Mouse (Mus musculus): ENCODE data around the gene Znrf4. TPM values are rescaled to one million over a fixed set of nuclear protein-coding genes. Genes with fewer than 3 reads are reported as not detected.

The Znrf4 gene
- polyA plus RNA-seq, 1 experiment from 2014 or later, result not detected

- Histone ChIP-seq H3K4me3 (ENCODE audit: low read depth, low read length) (no peak overlapping the region), H3K9ac (ENCODE audit: low read depth, low read length) (no peak overlapping the region), H3K36me3 (ENCODE audit: control insufficient read depth, insufficient read depth, low read length) (no peaks in the 10 kb centered on the region), H3K4me1 (replicated peaks; ENCODE audit: control insufficient read depth, insufficient read depth, low read length) (no peaks in the 10 kb centered on the region), H3K4me2 (no peak overlapping the region), H3K27me3 (replicated peaks; ENCODE audit: control insufficient read depth, insufficient read depth, low read length) (no peaks in the 10 kb centered on the region; the same call in 1 of the 2 replicates), H3K9me3 (ENCODE audit: control insufficient read depth, low read length) (peaks cover 14% of the 10 kb centered on the region), H3K27ac (ENCODE audit: low read depth, low read length) (no peak overlapping the region)
- DNase-seq (ENCODE audit: low spot score) (no peak), ATAC-seq (replicated peaks; ENCODE audit: low FRiP score) (no peak)
- WGBS, result 21% methylated on average over 12 of the region's 12 CpGs
These were observed 24.2 kb downstream of the Znrf4 start for GRCm38 (mm10) chr17:56488028-56488427.

GRCm38 (mm10) chr17:56487441-56487888, 24.8 kb downstream of the Znrf4 start:
- H3K4me2 ChIP-seq, result no peak overlapping the region
- H3K4me1 ChIP-seq (replicated peaks; ENCODE audit: control insufficient read depth, insufficient read depth, low read length), result no peaks in the 10 kb centered on the region

GRCm38 (mm10) chr17:56485926-56486325, 26.3 kb downstream of the Znrf4 start:
- H3K9me3 ChIP-seq (ENCODE audit: control insufficient read depth, low read length), result peaks cover 2% of the 10 kb centered on the region; the same call in 1 of the 2 replicates
- no peaks in the 10 kb centered on the region for H3K4me1 ChIP-seq (replicated peaks; ENCODE audit: control insufficient read depth, insufficient read depth, low read length)
- ATAC-seq (replicated peaks; ENCODE audit: low FRiP score) (no peak), DNase-seq (ENCODE audit: low spot score) (no peak)
- H3K4me2 ChIP-seq, result no peak overlapping the region
- no peak overlapping the region for H3K4me3 ChIP-seq (ENCODE audit: low read depth, low read length)
- H3K27me3 ChIP-seq (replicated peaks; ENCODE audit: control insufficient read depth, insufficient read depth, low read length), result no peaks in the 10 kb centered on the region; the same call in 1 of the 2 replicates
- no peak overlapping the region for H3K9ac ChIP-seq (ENCODE audit: low read depth, low read length)
- H3K27ac ChIP-seq (ENCODE audit: low read depth, low read length), result no peak overlapping the region
- no peaks in the 10 kb centered on the region for H3K36me3 ChIP-seq (ENCODE audit: control insufficient read depth, insufficient read depth, low read length)
- 91% methylated on average over 9 of the region's 9 CpGs for WGBS

More at GRCm38 (mm10) chr17:56487441-56487888, 24.8 kb downstream of the Znrf4 start:
- H3K27me3 ChIP-seq (replicated peaks; ENCODE audit: control insufficient read depth, insufficient read depth, low read length), result no peaks in the 10 kb centered on the region; the same call in 1 of the 2 replicates
- H3K36me3 ChIP-seq (ENCODE audit: control insufficient read depth, insufficient read depth, low read length), result no peaks in the 10 kb centered on the region
- WGBS, result 21% methylated on average over 10 of the region's 16 CpGs
- DNase-seq (ENCODE audit: low spot score) (no peak), ATAC-seq (replicated peaks; ENCODE audit: low FRiP score) (no peak; the same call in 1 of the 2 replicates)
- no peak overlapping the region for H3K27ac ChIP-seq (ENCODE audit: low read depth, low read length)
- peaks cover 9% of the 10 kb centered on the region; the same call in 1 of the 2 replicates for H3K9me3 ChIP-seq (ENCODE audit: control insufficient read depth, low read length)
- no peak overlapping the region for H3K9ac ChIP-seq (ENCODE audit: low read depth, low read length)
- no peak overlapping the region for H3K4me3 ChIP-seq (ENCODE audit: low read depth, low read length)

GRCm38 (mm10) chr17:56485118-56485517, 27.1 kb downstream of the Znrf4 start:
- H3K27ac ChIP-seq (ENCODE audit: low read depth, low read length), result no peak overlapping the region
- no peaks in the 10 kb centered on the region for H3K9me3 ChIP-seq (ENCODE audit: control insufficient read depth, low read length)
- H3K9ac ChIP-seq (ENCODE audit: low read depth, low read length), result no peak overlapping the region
- no peak overlapping the region for H3K4me3 ChIP-seq (ENCODE audit: low read depth, low read length)
- DNase-seq (ENCODE audit: low spot score) (no peak), ATAC-seq (replicated peaks; ENCODE audit: low FRiP score) (no peak)
- H3K27me3 ChIP-seq (replicated peaks; ENCODE audit: control insufficient read depth, insufficient read depth, low read length), result no peaks in the 10 kb centered on the region; the same call in 1 of the 2 replicates
- no peak overlapping the region for H3K4me2 ChIP-seq
- no peaks in the 10 kb centered on the region for H3K4me1 ChIP-seq (replicated peaks; ENCODE audit: control insufficient read depth, insufficient read depth, low read length)
- no peaks in the 10 kb centered on the region for H3K36me3 ChIP-seq (ENCODE audit: control insufficient read depth, insufficient read depth, low read length)
- WGBS, result 66% methylated on average over 9 of the region's 9 CpGs

GRCm38 (mm10) chr17:56482671-56483070, 29.6 kb downstream of the Znrf4 start:
- Histone ChIP-seq H3K27me3 (replicated peaks; ENCODE audit: control insufficient read depth, insufficient read depth, low read length) (peaks cover 8% of the 10 kb centered on the region), H3K4me3 (ENCODE audit: low read depth, low read length) (no peak overlapping the region), H3K4me2 (no peak overlapping the region), H3K9me3 (ENCODE audit: control insufficient read depth, low read length) (no peaks in the 10 kb centered on the region), H3K9ac (ENCODE audit: low read depth, low read length) (no peak overlapping the region), H3K27ac (ENCODE audit: low read depth, low read length) (no peak overlapping the region), H3K36me3 (ENCODE audit: control insufficient read depth, insufficient read depth, low read length) (no peaks in the 10 kb centered on the region), H3K4me1 (replicated peaks; ENCODE audit: control insufficient read depth, insufficient read depth, low read length) (no peaks in the 10 kb centered on the region)
- DNase-seq (ENCODE audit: low spot score) (no peak), ATAC-seq (replicated peaks; ENCODE audit: low FRiP score) (no peak)
- WGBS, result 73% methylated on average over 1 of the region's 1 CpGs

- Histone ChIP-seq H3K4me3 (ENCODE audit: low read depth, low read length) (no peak overlapping the region), H3K4me1 (replicated peaks; ENCODE audit: control insufficient read depth, insufficient read depth, low read length) (peaks cover 18% of the 10 kb centered on the region), H3K4me2 (no peak overlapping the region), H3K36me3 (ENCODE audit: control insufficient read depth, insufficient read depth, low read length) (no peaks in the 10 kb centered on the region), H3K27ac (ENCODE audit: low read depth, low read length) (no peak overlapping the region), H3K9me3 (ENCODE audit: control insufficient read depth, low read length) (no peaks in the 10 kb centered on the region), H3K9ac (ENCODE audit: low read depth, low read length) (no peak overlapping the region), H3K27me3 (replicated peaks; ENCODE audit: control insufficient read depth, insufficient read depth, low read length) (peaks cover 40% of the 10 kb centered on the region)
- ATAC-seq (replicated peaks; ENCODE audit: low FRiP score) (no peak), DNase-seq (ENCODE audit: low spot score) (no peak)
- 11% methylated on average over 6 of the region's 6 CpGs for WGBS
These were observed 32.9 kb downstream of the Znrf4 start for GRCm38 (mm10) chr17:56479358-56479757.

GRCm38 (mm10) chr17:56478191-56478611, 34.0 kb downstream of the Znrf4 start:
- WGBS, result 49% methylated on average over 11 of the region's 11 CpGs
- peaks cover 52% of the 10 kb centered on the region for H3K27me3 ChIP-seq (replicated peaks; ENCODE audit: control insufficient read depth, insufficient read depth, low read length)
- H3K4me3 ChIP-seq (ENCODE audit: low read depth, low read length), result no peak overlapping the region

GRCm38 (mm10) chr17:56477191-56477818, 34.9 kb downstream of the Znrf4 start:
- Histone ChIP-seq H3K36me3 (ENCODE audit: control insufficient read depth, insufficient read depth, low read length) (no peaks in the 10 kb centered on the region), H3K9me3 (ENCODE audit: control insufficient read depth, low read length) (no peaks in the 10 kb centered on the region), H3K4me3 (ENCODE audit: low read depth, low read length) (no peak overlapping the region), H3K27ac (ENCODE audit: low read depth, low read length) (no peak overlapping the region), H3K9ac (ENCODE audit: low read depth, low read length) (no peak overlapping the region), H3K4me1 (replicated peaks; ENCODE audit: control insufficient read depth, insufficient read depth, low read length) (peaks cover 38% of the 10 kb centered on the region), H3K4me2 (no peak overlapping the region), H3K27me3 (replicated peaks; ENCODE audit: control insufficient read depth, insufficient read depth, low read length) (peaks cover 61% of the 10 kb centered on the region)
- 83% methylated on average over 19 of the region's 19 CpGs for WGBS
- ATAC-seq (replicated peaks; ENCODE audit: low FRiP score) (no peak), DNase-seq (ENCODE audit: low spot score) (no peak)

More at GRCm38 (mm10) chr17:56478191-56478611, 34.0 kb downstream of the Znrf4 start:
- Histone ChIP-seq H3K4me2 (no peak overlapping the region), H3K36me3 (ENCODE audit: control insufficient read depth, insufficient read depth, low read length) (no peaks in the 10 kb centered on the region), H3K4me1 (replicated peaks; ENCODE audit: control insufficient read depth, insufficient read depth, low read length) (peaks cover 29% of the 10 kb centered on the region), H3K9ac (ENCODE audit: low read depth, low read length) (no peak overlapping the region), H3K9me3 (ENCODE audit: control insufficient read depth, low read length) (no peaks in the 10 kb centered on the region), H3K27ac (ENCODE audit: low read depth, low read length) (no peak overlapping the region)
- no peak for DNase-seq (ENCODE audit: low spot score)
- ATAC-seq (replicated peaks; ENCODE audit: low FRiP score), result no peak

- Histone ChIP-seq H3K27me3 (replicated peaks; ENCODE audit: control insufficient read depth, insufficient read depth, low read length) (peaks cover 70% of the 10 kb centered on the region), H3K27ac (ENCODE audit: low read depth, low read length) (0 out of 2 replicates have a peak within 1 kb of the TSS, but pooled peaks have one; percentile 5), H3K9ac (ENCODE audit: low read depth, low read length) (peak within 1 kb of the TSS; percentile 67), H3K4me3 (ENCODE audit: low read depth, low read length) (peak within 1 kb of the TSS; percentile 60), H3K36me3 (ENCODE audit: control insufficient read depth, insufficient read depth, low read length) (no peaks in the 10 kb centered on the region), H3K4me2 (peak within 1 kb of the TSS; percentile 87), H3K9me3 (ENCODE audit: control insufficient read depth, low read length) (no peaks in the 10 kb centered on the region), H3K4me1 (replicated peaks; ENCODE audit: control insufficient read depth, insufficient read depth, low read length) (peaks cover 45% of the 10 kb centered on the region)
- ATAC-seq (replicated peaks; ENCODE audit: low FRiP score) (peak; percentile 75), DNase-seq (ENCODE audit: low spot score) (peak; percentile 86)
- under 1% methylated on average over 27 of the region's 27 CpGs for WGBS
These were observed 35.9 kb downstream of the Znrf4 start, which contains the start of gene Ptprs for GRCm38 (mm10) chr17:56476402-56476752. Gene Ptprs, minus strand, starts transcription at chr17:56476483.

All from liver, embryonic 11.5 days (tissue).